Mouse (Mus musculus) embryo, embryonic 9.5 days (tissue): ENCODE measurements at regions not wholly inside any gene's neighbourhood (a gene's known extent, or its start where the extent isn't known, plus 50 kb on each side); places are given as distances from the start of the nearest gene placed in this dataset.

ENCODE experiments used
- DNase-seq: peaks from one replicate; pipeline ENCODE4 v3.0.0-alpha.2; 2017; ENCODE audit errors: extremely low spot score

GRCm38 (mm10) chr14:62001481-62001949 is 290.9 kb upstream of the Rnaseh2b start:
- peak; percentile 19 for DNase-seq

- DNase-seq: no peak
These were observed 290.3 kb upstream of the Rnaseh2b start for GRCm38 (mm10) chr14:62002131-62002530.

GRCm38 (mm10) chr14:62003013-62003781 is 289.2 kb upstream of the Rnaseh2b start:
- peak; percentile 42 for DNase-seq

GRCm38 (mm10) chr14:62003797-62004196 is 288.6 kb upstream of the Rnaseh2b start:
- no peak for DNase-seq

GRCm38 (mm10) chr14:62008707-62009106 is 283.7 kb upstream of the Rnaseh2b start:
- no peak for DNase-seq

- DNase-seq: no peak
These were observed 273.6 kb upstream of the Rnaseh2b start for GRCm38 (mm10) chr14:62018804-62019203.

GRCm38 (mm10) chr14:62020996-62021395 is 271.4 kb upstream of the Rnaseh2b start:
- DNase-seq: no peak

GRCm38 (mm10) chr14:62022193-62022592 is 270.2 kb upstream of the Rnaseh2b start:
- DNase-seq: no peak

- no peak for DNase-seq
These were observed 269.4 kb upstream of the Rnaseh2b start for GRCm38 (mm10) chr14:62023022-62023421.

GRCm38 (mm10) chr14:62027751-62028279 is 264.6 kb upstream of the Rnaseh2b start:
- DNase-seq: no peak

GRCm38 (mm10) chr14:62030059-62030458 is 262.3 kb upstream of the Rnaseh2b start:
- no peak for DNase-seq

GRCm38 (mm10) chr14:62033661-62034060 is 258.7 kb upstream of the Rnaseh2b start:
- DNase-seq: no peak

- DNase-seq: no peak
These were observed 257.7 kb upstream of the Rnaseh2b start for GRCm38 (mm10) chr14:62034664-62035063.

- DNase-seq: no peak
These were observed 257.0 kb upstream of the Rnaseh2b start for GRCm38 (mm10) chr14:62035416-62035815.

GRCm38 (mm10) chr14:62037514-62037913 is 254.9 kb upstream of the Rnaseh2b start:
- no peak for DNase-seq

GRCm38 (mm10) chr14:62037917-62038316 is 254.5 kb upstream of the Rnaseh2b start:
- DNase-seq: no peak

GRCm38 (mm10) chr14:62042305-62043116 is 249.9 kb upstream of the Rnaseh2b start:
- DNase-seq: peak; percentile 45

- DNase-seq: no peak
These were observed 249.3 kb upstream of the Rnaseh2b start for GRCm38 (mm10) chr14:62043117-62043422.

GRCm38 (mm10) chr14:62050941-62051340 is 241.4 kb upstream of the Rnaseh2b start:
- DNase-seq: no peak

GRCm38 (mm10) chr14:62051923-62052322 is 240.5 kb upstream of the Rnaseh2b start:
- DNase-seq: no peak

GRCm38 (mm10) chr14:62053004-62053403 is 239.4 kb upstream of the Rnaseh2b start:
- no peak for DNase-seq

- DNase-seq: no peak
These were observed 235.3 kb upstream of the Rnaseh2b start for GRCm38 (mm10) chr14:62057096-62057495.

- no peak for DNase-seq
These were observed 234.3 kb upstream of the Rnaseh2b start for GRCm38 (mm10) chr14:62058100-62058499.
